In genomic region chr5:146941939-146942338, GRCm38 (mm10) we compare ENCODE assay signal across 7 mouse cellular contexts. TPM values are rescaled to one million over a fixed set of nuclear protein-coding genes. Genes with fewer than 3 reads are reported as not detected.
DNase-seq lines count a peak whose midpoint lies in the region; ATAC-seq lines count a peak whose summit lies in the region.
"Not testable (repeated sequence)": the region's sequence is repeated elsewhere in the genome, so short reads cannot be mapped to it uniquely, and the experiment has no call there.

No protein-coding gene starts in this region.

- WGBS in hindbrain, embryonic 14.5 days = 52% methylated on average over 2 of the region's 2 CpGs
- WGBS in intestine, embryonic 14.5 days = 49% methylated on average over 2 of the region's 2 CpGs
- 42% methylated on average over 2 of the region's 2 CpGs for WGBS in midbrain, embryonic 11.5 days

- not testable (repeated sequence) for H3K9ac ChIP-seq in hindbrain, embryonic 14.5 days; intestine, embryonic 14.5 days (ENCODE audit: low read length); midbrain, embryonic 11.5 days (ENCODE audit: low read length)

- not testable (repeated sequence) for H3K4me3 ChIP-seq in hindbrain, embryonic 14.5 days (replicated peaks; ENCODE audit: low read length); intestine, embryonic 14.5 days (ENCODE audit: low read depth, low read length); midbrain, embryonic 11.5 days (ENCODE audit: low read depth, low read length)

- H3K36me3 ChIP-seq in hindbrain, embryonic 14.5 days (replicated peaks; ENCODE audit: control insufficient read depth, insufficient read depth); intestine, embryonic 14.5 days (ENCODE audit: control insufficient read depth, insufficient read depth, low read length); midbrain, embryonic 11.5 days (ENCODE audit: control insufficient read depth, insufficient read depth, low read length): not testable (repeated sequence)

- peak; percentile 16 for DNase-seq in 3T3-L1 (ENCODE audit: low read depth, low spot score)
- DNase-seq in embryo, embryonic 10.5 days (ENCODE audit: low spot score) = peak; percentile 28
- peak; percentile 54 for DNase-seq in forelimb bud, embryonic 11.5 days (ENCODE audit: low read depth, low spot score)
- peak; percentile 44 for DNase-seq in hindbrain, embryonic 14.5 days (ENCODE audit: low spot score)
- peak; percentile 69 for DNase-seq in intestine, embryonic 14.5 days (ENCODE audit: low spot score)
- peak; percentile 90 for DNase-seq in midbrain, embryonic 11.5 days (ENCODE audit: low spot score, missing footprints)

- H3K4me1 ChIP-seq in hindbrain, embryonic 14.5 days (replicated peaks; ENCODE audit: control insufficient read depth, insufficient read depth, low read length); intestine, embryonic 14.5 days (replicated peaks; ENCODE audit: control insufficient read depth, insufficient read depth, low read length); midbrain, embryonic 11.5 days (ENCODE audit: control insufficient read depth, insufficient read depth, low read length): not testable (repeated sequence)

- 0 out of 2 replicates have a peak, but pooled peaks have one; percentile 26 for ATAC-seq in erythroid progenitor cell, adult 5-6 weeks (replicated peaks; ENCODE audit: low FRiP score, poor library complexity, severe bottlenecking)
- ATAC-seq in hindbrain, embryonic 14.5 days (ENCODE audit: low FRiP score); intestine, embryonic 14.5 days (replicated peaks; ENCODE audit: low FRiP score, low TSS enrichment, low read depth); midbrain, embryonic 11.5 days (ENCODE audit: low FRiP score): not testable (repeated sequence)

- not testable (repeated sequence) for H3K27ac ChIP-seq in hindbrain, embryonic 14.5 days; intestine, embryonic 14.5 days (ENCODE audit: low read depth); midbrain, embryonic 11.5 days (ENCODE audit: low read depth, low read length)

- not testable (repeated sequence) for H3K27me3 ChIP-seq in hindbrain, embryonic 14.5 days (ENCODE audit: control insufficient read depth, insufficient read depth, low read length); intestine, embryonic 14.5 days (replicated peaks; ENCODE audit: control insufficient read depth, insufficient read depth, low read length); midbrain, embryonic 11.5 days (ENCODE audit: control insufficient read depth, insufficient read depth, low read length)

- not testable (repeated sequence) for H3K4me2 ChIP-seq in hindbrain, embryonic 14.5 days (replicated peaks); intestine, embryonic 14.5 days (ENCODE audit: low read length); midbrain, embryonic 11.5 days

- H3K9me3 ChIP-seq in hindbrain, embryonic 14.5 days (ENCODE audit: control insufficient read depth, low read length); intestine, embryonic 14.5 days (ENCODE audit: control insufficient read depth, low read length); midbrain, embryonic 11.5 days (ENCODE audit: control insufficient read depth, low read length): not testable (repeated sequence)

RNA-seq across cellular contexts. Expression of gene Gtf3a, which starts 6.5 kb away (rescaled TPM):
- 20.9 and 21.0 TPM in 2 replicates for total RNA-seq in erythroid progenitor cell, adult 5-6 weeks (2015; ENCODE audit: low replicate concordance)
- total RNA-seq in erythroid progenitor cell, adult 5-6 weeks (2017; ENCODE audit: low replicate concordance) = 15.3 and 19.6 TPM in 2 replicates
- polyA plus RNA-seq in hindbrain, embryonic 14.5 days (2014; fragmentation: Nextera tagmentation; extraction: Ambion mirVana) = 99.5 and 103 TPM in 2 replicates
- 123 and 127 TPM in 2 replicates for polyA plus RNA-seq in intestine, embryonic 14.5 days (2014; fragmentation: Nextera tagmentation; extraction: Ambion mirVana)
- 102 TPM in 2 replicates for polyA plus RNA-seq in midbrain, embryonic 11.5 days (2014; fragmentation: Nextera tagmentation; extraction: Ambion mirVana)

RNA-seq across cellular contexts. Expression of gene Mtif3, which starts 21.7 kb away (rescaled TPM):
- 1.3 and 23.1 TPM in 2 replicates for total RNA-seq in erythroid progenitor cell, adult 5-6 weeks (2015; ENCODE audit: low replicate concordance)
- total RNA-seq in erythroid progenitor cell, adult 5-6 weeks (2017; ENCODE audit: low replicate concordance) = 3.2 and 6.2 TPM in 2 replicates
- 27.4 and 28.5 TPM in 2 replicates for polyA plus RNA-seq in hindbrain, embryonic 14.5 days (2014; fragmentation: Nextera tagmentation; extraction: Ambion mirVana)
- 23.0 and 24.7 TPM in 2 replicates for polyA plus RNA-seq in intestine, embryonic 14.5 days (2014; fragmentation: Nextera tagmentation; extraction: Ambion mirVana)
- polyA plus RNA-seq in midbrain, embryonic 11.5 days (2014; fragmentation: Nextera tagmentation; extraction: Ambion mirVana) = 24.2 and 24.3 TPM in 2 replicates

Comparison
In these comparisons a context has a peak if more than half of its experiments do, and no peak if none do; other contexts are left out.
1. DNase-seq: peak in every context shown above with its lines; median percentile 90 in midbrain, embryonic 11.5 days; 69 in intestine, embryonic 14.5 days; 54 in forelimb bud, embryonic 11.5 days; 44 in hindbrain, embryonic 14.5 days; 28 in embryo, embryonic 10.5 days; 16 in 3T3-L1.